Mouse (Mus musculus) liver, adult 2 months (tissue): ENCODE measurements at regions not wholly inside any gene's neighbourhood (a gene's known extent, or its start where the extent isn't known, plus 50 kb on each side); places are given as distances from the start of the nearest gene placed in this dataset.

ENCODE experiments used
- CTCF ChIP-seq: fragments of 200-500 bp; IDR thresholded peaks from 2 replicates; pipeline ENCODE4 v1.5.1; 2011; ENCODE audit warnings: low read depth, low read length, control low read depth
- POLR2A ChIP-seq: fragments of 200-500 bp; IDR thresholded peaks from 2 replicates; pipeline ENCODE4 v1.6.1; 2011; ENCODE audit warnings: low read length, control low read depth; ENCODE audit not compliant: insufficient read depth; ENCODE audit errors: extremely low read depth

DNA sequence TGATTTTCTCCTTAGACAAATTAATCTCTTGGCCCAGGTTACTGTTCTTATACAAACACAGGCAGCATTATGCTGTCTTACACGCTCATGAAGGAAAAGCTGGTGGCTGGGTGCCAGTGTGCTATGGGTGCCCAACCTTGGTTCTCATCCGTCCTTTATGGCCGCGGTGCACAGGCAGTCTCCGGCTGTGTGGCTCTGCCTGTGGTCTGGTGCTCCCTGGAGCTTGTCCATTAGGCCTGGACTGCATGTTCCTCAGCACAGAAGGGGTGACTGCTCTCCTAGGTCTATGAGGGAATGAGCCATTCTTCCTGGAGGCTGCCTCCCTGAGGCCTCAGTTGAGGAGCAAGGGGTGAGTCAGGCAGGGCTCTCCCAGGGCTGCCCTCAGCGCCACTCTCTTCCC is 111.7 kb upstream of the Klf14 start:
- TF ChIP-seq CTCF (no peak), POLR2A (no peak)
